ENCODE assay signal across 12 mouse cellular contexts in the genomic region with DNA sequence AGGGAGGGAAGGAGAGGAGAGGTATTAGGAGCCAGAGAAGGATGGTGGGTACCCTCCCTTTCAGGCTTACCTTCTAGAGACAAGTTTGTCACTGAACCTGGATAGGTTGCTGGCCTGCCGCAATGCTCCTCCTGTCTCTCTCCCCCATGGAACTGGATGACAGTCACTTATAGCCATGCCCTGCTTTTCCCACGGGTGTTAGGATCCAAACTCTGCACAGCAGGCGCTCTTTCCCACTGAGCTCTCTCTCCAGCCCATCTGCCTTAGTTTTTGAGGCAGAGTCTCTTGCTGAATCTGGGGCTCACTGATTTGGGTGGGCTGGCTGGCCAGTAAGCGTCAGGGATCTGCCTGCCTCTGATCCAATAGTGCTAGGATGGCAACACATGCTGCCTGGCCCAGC. TPM values are rescaled to one million over a fixed set of nuclear protein-coding genes. Genes with fewer than 3 reads are reported as not detected.
DNase-seq lines count a peak whose midpoint lies in the region.
"Had no signal": no experiment of that assay in that cellular context is flagged by ENCODE, and none has a peak within 500 bp of the region (broad histone marks: within the 10 kb centered on the region; RNA-seq: fewer than 3 reads in every experiment).

No protein-coding gene starts in this region.

- DNase-seq in layer of hippocampus, postnatal 36 days: peak; percentile 14 to 38
- no peak for DNase-seq in layer of hippocampus, postnatal 25 days (ENCODE audit: extremely low spot score in 1 of 2, low spot score in 1 of 2)
- peak; percentile 38 for DNase-seq in cerebellum, adult 11 months
- DNase-seq in cerebellum, adult 18-20 months: peak; percentile 46 to 60
- peak; percentile 74 to 75 for DNase-seq in cerebellum, postnatal 25 days
- no peak for DNase-seq in thymus, postnatal 36 days
- no peak for DNase-seq in MN1 (ENCODE audit: low spot score)
- DNase-seq: adrenal gland, postnatal 10 days; kidney, adult 11 months; liver; retina, postnatal 1 day; thymus, adult 18-20 months had no signal

RNA-seq across cellular contexts. Expression of a gene that starts 23.5 kb away (rescaled TPM):
- 10 to 100 TPM; 94.2 to 95.2 TPM for total RNA-seq in layer of hippocampus, postnatal 36 days (2021)
- 10 to 100 TPM; 86.4 to 97.1 TPM for total RNA-seq in layer of hippocampus, postnatal 25 days (2021)

Comparison
In these comparisons a context has a peak if more than half of its experiments do, and no peak if none do; other contexts are left out.
1. DNase-seq: peak in layer of hippocampus, postnatal 36 days (2 of 2), cerebellum, adult 11 months (single experiment), cerebellum, adult 18-20 months (2 of 2) and cerebellum, postnatal 25 days (2 of 2); none in layer of hippocampus, postnatal 25 days (0 of 2), thymus, postnatal 36 days (0 of 2) and MN1 (single experiment).